Mouse (Mus musculus) myocyte (in vitro differentiated cells): ENCODE data around the gene Adamts17. TPM values are rescaled to one million over a fixed set of nuclear protein-coding genes. Genes with fewer than 3 reads are reported as not detected.
A peak's percentile ranks its signal among the peaks of the same experiment; 100 is the strongest.

ENCODE experiments used
- H3K27me3 ChIP-seq: one replicate; pipeline ENCODE4 v1.6.1; 2011; ENCODE audit not compliant: control insufficient read depth, insufficient read depth, insufficient read length
- H3K36me3 ChIP-seq: one replicate; pipeline ENCODE4 v1.6.1; 2011; ENCODE audit not compliant: control insufficient read depth, insufficient read depth
- H3K4me2 ChIP-seq: one replicate; pipeline ENCODE4 v1.6.1; 2011; ENCODE audit warnings: low read depth, control low read depth
- H3K4me3 ChIP-seq: one replicate; pipeline ENCODE4 v1.5.1; 2011; ENCODE audit warnings: mild to moderate bottlenecking, control low read depth, moderate library complexity
- H3K79me2 ChIP-seq: one replicate; pipeline ENCODE4 v1.6.1; 2011; ENCODE audit not compliant: control insufficient read depth, insufficient read depth
- H3ac ChIP-seq: one replicate; pipeline ENCODE4 v1.6.1; 2011; ENCODE audit not compliant: control insufficient read depth, insufficient read length
- CEBPB ChIP-seq: IDR thresholded peaks from 2 replicates; pipeline ENCODE4 v1.6.1; 2011; ENCODE audit warnings: mild to moderate bottlenecking, moderate library complexity; ENCODE audit not compliant: poor library complexity, insufficient read depth, severe bottlenecking
- E2F4 ChIP-seq: IDR thresholded peaks from one replicate; pipeline ENCODE4 v1.6.1; 2011; ENCODE audit warnings: mild to moderate bottlenecking, control low read depth, moderate library complexity; ENCODE audit not compliant: insufficient read depth
- MAX ChIP-seq: IDR thresholded peaks from one replicate; pipeline ENCODE4 v1.6.1; 2011; ENCODE audit warnings: low read depth, mild to moderate bottlenecking, control low read depth
- MYOD1 ChIP-seq, 3 experiments: IDR thresholded peaks; one replicate each; pipeline ENCODE4 v1.6.1; 2011; ENCODE audit warnings: control low read depth in 2 of 3, low read depth in 2 of 3, mild to moderate bottlenecking in 2 of 3, moderate library complexity in 1 of 3; ENCODE audit not compliant: insufficient read length in 2 of 3, control insufficient read depth in 1 of 3
- MYOG ChIP-seq, 3 experiments: IDR thresholded peaks; one replicate each; pipeline ENCODE4 v1.6.1; 2011; ENCODE audit warnings: control low read depth in 2 of 3, low read depth in 2 of 3, mild to moderate bottlenecking in 2 of 3; ENCODE audit not compliant: insufficient read length in 2 of 3, control insufficient read depth in 1 of 3, insufficient read depth in 1 of 3
- POLR2A ChIP-seq: IDR thresholded peaks from one replicate; pipeline ENCODE4 v1.6.1; 2011; ENCODE audit warnings: low read depth, mild to moderate bottlenecking, control low read depth, moderate library complexity; ENCODE audit not compliant: insufficient read length
- POLR2AphosphoS2 ChIP-seq: IDR thresholded peaks from one replicate; pipeline ENCODE4 v1.6.1; 2011; ENCODE audit warnings: low read depth, control low read depth; ENCODE audit not compliant: insufficient read length
- REST ChIP-seq: IDR thresholded peaks from one replicate; pipeline ENCODE4 v1.6.1; 2011; ENCODE audit warnings: mild to moderate bottlenecking, control low read depth, moderate library complexity; ENCODE audit not compliant: insufficient read depth, insufficient read length
- SRF ChIP-seq: IDR thresholded peaks from one replicate; pipeline ENCODE4 v1.6.1; 2011; ENCODE audit warnings: low read depth; ENCODE audit not compliant: control insufficient read depth, insufficient read length
- TCF12 ChIP-seq: IDR thresholded peaks from one replicate; pipeline ENCODE4 v1.6.1; 2011; ENCODE audit warnings: mild to moderate bottlenecking, control low read depth; ENCODE audit not compliant: poor library complexity, insufficient read depth, severe bottlenecking
- TCF3 ChIP-seq: IDR thresholded peaks from one replicate; pipeline ENCODE4 v1.6.1; 2011; ENCODE audit warnings: low read depth, control low read depth; ENCODE audit not compliant: insufficient read length
- USF1 ChIP-seq: IDR thresholded peaks from one replicate; pipeline ENCODE4 v1.6.1; 2011; ENCODE audit warnings: low read depth, mild to moderate bottlenecking, control low read depth, moderate library complexity
- polyA plus RNA-seq: library from polyadenylated mRNA; unstranded; fragments of >200 nt; fragmentation: generic; extraction: Trizol; gene quantifications from one replicate; pipeline ENCODE4 v1.2.1, GENCODE M21; 2012; ENCODE audit warnings: missing spikeins

Adamts17 gene
- polyA plus RNA-seq, 1 experiment: 1.8 TPM

- Histone ChIP-seq H3K36me3 (no peaks in the 10 kb centered on the region), H3K4me3 (no peak overlapping the region), H3K79me2 (no peaks in the 10 kb centered on the region), H3ac (no peak overlapping the region), H3K4me2 (no peak overlapping the region), H3K27me3 (no peaks in the 10 kb centered on the region)
- TF ChIP-seq MYOD1 (IDR thresholded peaks at IDR 0.05; ENCODE audit: control insufficient read depth in 1 of 3, insufficient read length in 2 of 3, low read depth in 2 of 3): no peak
Measured at GRCm38 (mm10) chr7:66866944-66867718, 27.6 kb downstream of the Adamts17 start.

GRCm38 (mm10) chr7:66867719-66868501 lies 28.4 kb downstream of the Adamts17 start:
- Histone ChIP-seq H3K79me2 (no peaks in the 10 kb centered on the region), H3K4me2 (no peak overlapping the region), H3K36me3 (no peaks in the 10 kb centered on the region), H3ac (no peak overlapping the region), H3K27me3 (no peaks in the 10 kb centered on the region), H3K4me3 (no peak overlapping the region)
- TF ChIP-seq POLR2A: no peak
- TF ChIP-seq MYOG (IDR thresholded peaks at IDR 0.05; ENCODE audit: control insufficient read depth in 1 of 3, insufficient read depth in 1 of 3, insufficient read length in 2 of 3, low read depth in 2 of 3): no peak
- TF ChIP-seq TCF3: no peak

GRCm38 (mm10) chr7:66871520-66871919 lies 32.0 kb downstream of the Adamts17 start:
- no peak for TF ChIP-seq SRF
- no peak for TF ChIP-seq TCF12
- TF ChIP-seq REST: no peak
- TF ChIP-seq MYOD1 (IDR thresholded peaks at IDR 0.05; ENCODE audit: control insufficient read depth in 1 of 3, insufficient read length in 2 of 3, low read depth in 2 of 3): no peak
- TF ChIP-seq E2F4: no peak
- TF ChIP-seq POLR2A: no peak
- no peak for TF ChIP-seq CEBPB
- no peak for TF ChIP-seq POLR2AphosphoS2
- TF ChIP-seq TCF3: no peak
- TF ChIP-seq MYOG (IDR thresholded peaks at IDR 0.05; ENCODE audit: control insufficient read depth in 1 of 3, insufficient read depth in 1 of 3, insufficient read length in 2 of 3, low read depth in 2 of 3): no peak
- no peak for TF ChIP-seq MAX
- no peak for TF ChIP-seq USF1
- no peak overlapping the region for H3K4me3 ChIP-seq
- H3K4me2 ChIP-seq: no peak overlapping the region

GRCm38 (mm10) chr7:66871940-66872511 lies 32.5 kb downstream of the Adamts17 start:
- peaks cover 14% of the 10 kb centered on the region for H3K27me3 ChIP-seq
- no peak overlapping the region for H3ac ChIP-seq
- H3K79me2 ChIP-seq: no peaks in the 10 kb centered on the region
- no peak overlapping the region for H3K4me3 ChIP-seq
- peak overlapping the region; percentile 12 for H3K4me2 ChIP-seq
- no peaks in the 10 kb centered on the region for H3K36me3 ChIP-seq
- TF ChIP-seq TCF3 (no peak), REST (no peak), POLR2AphosphoS2 (no peak), POLR2A (no peak), CEBPB (no peak), USF1 (no peak), E2F4 (no peak), SRF (no peak), MAX (no peak), MYOD1 (IDR thresholded peaks at IDR 0.05; ENCODE audit: control insufficient read depth in 1 of 3, insufficient read length in 2 of 3, low read depth in 2 of 3) (no peak), TCF12 (no peak), MYOG (IDR thresholded peaks at IDR 0.05; ENCODE audit: control insufficient read depth in 1 of 3, insufficient read depth in 1 of 3, insufficient read length in 2 of 3, low read depth in 2 of 3) (no peak)

More at GRCm38 (mm10) chr7:66871520-66871919, 32.0 kb downstream of the Adamts17 start:
- Histone ChIP-seq H3K27me3 (peaks cover 10% of the 10 kb centered on the region), H3ac (no peak overlapping the region), H3K36me3 (no peaks in the 10 kb centered on the region), H3K79me2 (no peaks in the 10 kb centered on the region)

- Histone ChIP-seq H3K4me3 (no peak overlapping the region), H3K4me2 (no peak overlapping the region), H3K27me3 (peaks cover 21% of the 10 kb centered on the region), H3K79me2 (no peaks in the 10 kb centered on the region), H3ac (no peak overlapping the region), H3K36me3 (no peaks in the 10 kb centered on the region)
- TF ChIP-seq E2F4: no peak
Measured at GRCm38 (mm10) chr7:66873235-66873634, 33.7 kb downstream of the Adamts17 start.
